Mouse (Mus musculus) testis, adult 2 months (tissue): ENCODE data around the gene Wasf1. TPM values are rescaled to one million over a fixed set of nuclear protein-coding genes. Genes with fewer than 3 reads are reported as not detected.

Source experiments
- H3K27ac ChIP-seq: fragments of 200-500 bp; 2 replicates; pipeline ENCODE4 v1.5.1; 2012; ENCODE audit warnings: low read depth, low read length; ENCODE audit not compliant: control insufficient read depth, insufficient read depth
- H3K27me3 ChIP-seq: fragments of 200-500 bp; 2 replicates; pipeline ENCODE4 v1.6.1; 2012; ENCODE audit warnings: mild to moderate bottlenecking, low read length, moderate library complexity; ENCODE audit not compliant: control insufficient read depth, insufficient read depth
- H3K36me3 ChIP-seq: fragments of 200-500 bp; 2 replicates; pipeline ENCODE4 v1.6.1; 2012; ENCODE audit warnings: mild to moderate bottlenecking, low read length; ENCODE audit not compliant: control insufficient read depth, insufficient read depth
- H3K4me1 ChIP-seq: fragments of 200-500 bp; 2 replicates; pipeline ENCODE4 v1.6.1; 2012; ENCODE audit warnings: low read length; ENCODE audit not compliant: control insufficient read depth, insufficient read depth
- H3K4me3 ChIP-seq: fragments of 200-500 bp; 2 replicates; pipeline ENCODE4 v1.5.1; 2012; ENCODE audit warnings: low read depth, mild to moderate bottlenecking, low read length, moderate library complexity, mixed read lengths; ENCODE audit not compliant: control insufficient read depth
- CTCF ChIP-seq: fragments of 200-500 bp; IDR thresholded peaks from 2 replicates; pipeline ENCODE4 v1.5.1; 2012; ENCODE audit warnings: low read depth, mild to moderate bottlenecking, inconsistent platforms, low read length, moderate library complexity; ENCODE audit not compliant: control insufficient read depth, insufficient read depth, insufficient replicate concordance
- POLR2A ChIP-seq: fragments of 200-500 bp; IDR thresholded peaks from 2 replicates; pipeline ENCODE4 v1.6.1; 2012; ENCODE audit warnings: low read depth, mild to moderate bottlenecking, inconsistent platforms, low read length, moderate library complexity; ENCODE audit not compliant: control insufficient read depth
- polyA plus RNA-seq: library from polyadenylated mRNA; depleted of rRNA; stranded (reverse); fragments of >200 nt; gene quantifications from 2 replicates; pipeline ENCODE4 v1.2.3, GENCODE M21; 2012

Gene Wasf1
- polyA plus RNA-seq, 1 experiment: 11.4 TPM

- TF ChIP-seq POLR2A (no peak), CTCF (no peak)
- no peaks in the 10 kb centered on the region for H3K4me1 ChIP-seq
- H3K27me3 ChIP-seq: no peaks in the 10 kb centered on the region
- H3K27ac ChIP-seq: no peak overlapping the region
- no peak overlapping the region for H3K4me3 ChIP-seq
- H3K36me3 ChIP-seq: no peaks in the 10 kb centered on the region
Measured at GRCm38 (mm10) chr10:40895765-40896164, 12.5 kb downstream of the Wasf1 start.

GRCm38 (mm10) chr10:40896656-40897055 is 13.4 kb downstream of the Wasf1 start:
- no peak overlapping the region for H3K27ac ChIP-seq
- H3K4me1 ChIP-seq: no peaks in the 10 kb centered on the region
- no peaks in the 10 kb centered on the region for H3K27me3 ChIP-seq
- H3K4me3 ChIP-seq: no peak overlapping the region
- TF ChIP-seq POLR2A: no peak
- no peak for TF ChIP-seq CTCF
- H3K36me3 ChIP-seq: no peaks in the 10 kb centered on the region

GRCm38 (mm10) chr10:40901786-40902185 is 18.5 kb downstream of the Wasf1 start:
- Histone ChIP-seq H3K4me3 (no peak overlapping the region), H3K4me1 (no peaks in the 10 kb centered on the region), H3K27me3 (no peaks in the 10 kb centered on the region), H3K27ac (no peak overlapping the region), H3K36me3 (no peaks in the 10 kb centered on the region)
- TF ChIP-seq POLR2A (no peak), CTCF (no peak)

GRCm38 (mm10) chr10:40906131-40906530 is 22.9 kb downstream of the Wasf1 start:
- H3K27me3 ChIP-seq: no peaks in the 10 kb centered on the region

GRCm38 (mm10) chr10:40906802-40907201 is 23.5 kb downstream of the Wasf1 start:
- Histone ChIP-seq H3K4me1 (no peaks in the 10 kb centered on the region), H3K27me3 (no peaks in the 10 kb centered on the region), H3K4me3 (no peak overlapping the region), H3K27ac (no peak overlapping the region), H3K36me3 (no peaks in the 10 kb centered on the region)
- TF ChIP-seq CTCF (no peak), POLR2A (no peak)

More at GRCm38 (mm10) chr10:40906131-40906530, 22.9 kb downstream of the Wasf1 start:
- TF ChIP-seq CTCF (no peak), POLR2A (no peak)
- Histone ChIP-seq H3K27ac (no peak overlapping the region), H3K36me3 (no peaks in the 10 kb centered on the region), H3K4me1 (no peaks in the 10 kb centered on the region), H3K4me3 (no peak overlapping the region)

GRCm38 (mm10) chr10:40908580-40908979 is 25.3 kb downstream of the Wasf1 start:
- TF ChIP-seq CTCF (no peak), POLR2A (no peak)
- H3K36me3 ChIP-seq: no peaks in the 10 kb centered on the region
- no peaks in the 10 kb centered on the region for H3K27me3 ChIP-seq
- H3K4me1 ChIP-seq: no peaks in the 10 kb centered on the region
- H3K27ac ChIP-seq: no peak overlapping the region
- no peak overlapping the region for H3K4me3 ChIP-seq

GRCm38 (mm10) chr10:40910811-40911210 is 27.5 kb downstream of the Wasf1 start:
- no peak overlapping the region for H3K4me3 ChIP-seq
- TF ChIP-seq CTCF: no peak
- TF ChIP-seq POLR2A: no peak
- H3K4me1 ChIP-seq: no peaks in the 10 kb centered on the region
- no peaks in the 10 kb centered on the region for H3K36me3 ChIP-seq
- no peak overlapping the region for H3K27ac ChIP-seq
- no peaks in the 10 kb centered on the region for H3K27me3 ChIP-seq

GRCm38 (mm10) chr10:40915240-40915639 is 32.0 kb downstream of the Wasf1 start:
- no peaks in the 10 kb centered on the region for H3K36me3 ChIP-seq
- TF ChIP-seq POLR2A (no peak), CTCF (no peak)
- H3K27me3 ChIP-seq: no peaks in the 10 kb centered on the region
- H3K4me3 ChIP-seq: no peak overlapping the region
- no peaks in the 10 kb centered on the region for H3K4me1 ChIP-seq
- no peak overlapping the region for H3K27ac ChIP-seq
